Mouse (Mus musculus) heart, postnatal 36 days (tissue): Measurements from ENCODE around the gene Ffar4. TPM values are rescaled to one million over a fixed set of nuclear protein-coding genes. Genes with fewer than 3 reads are reported as not detected.

Source experiments
- total RNA-seq, 2 experiments: library from RNA; stranded (reverse); gene quantifications; 2 replicates each; pipeline ENCODE4 v1.2.3; 2021

Gene Ffar4
- total RNA-seq, 2 experiments from 2014 or later = 0.22 TPM; not detected in 1

Other genes starting within 250 kb of the Ffar4 start
- 10 to 100 TPM; 10.3 to 10.8 TPM for gene Myof, start 53.5 kb upstream of the Ffar4 start, total RNA-seq
- gene Cep55, start 42.1 kb upstream of the Ffar4 start, total RNA-seq = under 1 TPM; 0.44 to 0.46 TPM
- 1 to 10 TPM; 1.7 to 3.5 TPM for gene Rbp4, start 28.2 kb downstream of the Ffar4 start, total RNA-seq
- gene Pde6c, start 35.7 kb downstream of the Ffar4 start, total RNA-seq = not detected
- 10 to 100 TPM; 11.4 to 11.8 TPM for gene Fra10ac1, start 127.1 kb downstream of the Ffar4 start, total RNA-seq
- gene Lgi1, start 167.5 kb downstream of the Ffar4 start, total RNA-seq = 1 to 10 TPM; 2.9 to 7.3 TPM